Mouse (Mus musculus) lung, embryonic 16.5 days (tissue): ENCODE measurements around the gene Sumf1. TPM values are rescaled to one million over a fixed set of nuclear protein-coding genes. Genes with fewer than 3 reads are reported as not detected.

Experiments used
- ATAC-seq: fragments of 200-750 bp; cut with Nextera tagmentation; 2 replicates; pipeline ENCODE4 v1.8.0; 2017; ENCODE audit warnings: low read depth, mild to moderate bottlenecking, moderate library complexity
- H3K27ac ChIP-seq: fragments of 300-500 bp; sonication (generic); 2 replicates; pipeline ENCODE4 v1.5.1; 2014; ENCODE audit warnings: mild to moderate bottlenecking, control low read depth, low read length
- H3K27me3 ChIP-seq: fragments of 300-500 bp; sonication (generic); 2 replicates; pipeline ENCODE4 v1.6.1; 2014; ENCODE audit warnings: low read depth, low read length, mixed read lengths; ENCODE audit not compliant: control insufficient read depth, insufficient read depth
- H3K36me3 ChIP-seq: fragments of 300-500 bp; sonication (generic); 2 replicates; pipeline ENCODE4 v1.6.1; 2014; ENCODE audit warnings: low read length; ENCODE audit not compliant: control insufficient read depth, insufficient read depth
- H3K4me1 ChIP-seq: fragments of 300-500 bp; sonication (generic); replicated peaks from 2 replicates; pipeline ENCODE4 v1.6.1; 2014; ENCODE audit warnings: low read length, mixed read lengths; ENCODE audit not compliant: control insufficient read depth, insufficient read depth
- H3K4me2 ChIP-seq: fragments of 300-500 bp; sonication (generic); 2 replicates; pipeline ENCODE4 v1.6.1; 2014; ENCODE audit warnings: low read depth, low read length, control low read depth
- H3K4me3 ChIP-seq: fragments of 300-500 bp; sonication (generic); 2 replicates; pipeline ENCODE4 v1.5.1; 2014; ENCODE audit warnings: mild to moderate bottlenecking, low read length, control low read depth
- H3K9ac ChIP-seq: fragments of 300-500 bp; sonication (generic); 2 replicates; pipeline ENCODE4 v1.6.1; 2014; ENCODE audit warnings: low read length, control low read depth
- H3K9me3 ChIP-seq: fragments of 300-500 bp; sonication (generic); 2 replicates; pipeline ENCODE4 v1.6.1; 2016; ENCODE audit warnings: low read length; ENCODE audit not compliant: control insufficient read depth
- WGBS: fragments of 180-500 bp; shearing (Covaris S2); extraction: QIAGEN DNeasy Blood & Tissue Kit; methylation state at CpG from one replicate; pipeline ENCODE4 v1.1.7; 2014; 5-methylcytosine and 5-hydroxymethylcytosine counted together
- polyA plus RNA-seq: library from polyadenylated mRNA; unstranded; fragments of >200 nt; fragmentation: Nextera tagmentation; extraction: Ambion mirVana; gene quantifications from 2 replicates; pipeline ENCODE4 v1.2.1, GENCODE M21; 2015

The Sumf1 gene
- polyA plus RNA-seq, 1 experiment from 2014 or later: 26.7 TPM

GRCm38 (mm10) chr6:108064918-108065526, 120.4 kb downstream of the Sumf1 start, which contains the start of gene Setmar:
Gene Setmar (plus strand): TSS chr6:108065045.
- peak; percentile 98 for ATAC-seq
- WGBS: under 1% methylated on average over 22 of the region's 24 CpGs
- Histone ChIP-seq H3K27me3 (no peaks in the 10 kb centered on the region), H3K27ac (peak within 1 kb of the TSS; percentile 94), H3K9ac (peak within 1 kb of the TSS; percentile 82), H3K4me3 (peak within 1 kb of the TSS; percentile 70), H3K4me2 (peak within 1 kb of the TSS; percentile 85), H3K4me1 (no peaks in the 10 kb centered on the region), H3K9me3 (no peaks in the 10 kb centered on the region), H3K36me3 (no peaks in the 10 kb centered on the region)

DNA sequence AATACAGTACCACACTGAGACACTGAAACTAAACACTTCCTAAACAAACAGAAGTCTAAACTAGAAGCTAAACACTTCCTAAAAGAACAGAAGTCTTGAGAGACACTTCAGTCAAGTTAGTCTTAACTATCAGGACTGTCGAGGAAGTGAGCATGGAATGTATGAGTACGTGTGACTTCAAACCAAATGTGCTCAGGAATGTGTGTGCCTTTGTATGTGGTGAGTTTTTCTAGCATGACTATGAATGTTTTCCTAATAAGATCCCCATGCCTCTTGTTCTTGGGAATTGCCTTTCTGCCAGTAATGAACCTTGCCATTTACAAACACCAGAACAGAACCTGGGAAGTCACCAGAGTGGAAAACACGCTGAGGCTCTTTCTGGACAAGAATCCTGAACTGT, 124.3 kb downstream of the Sumf1 start:
- H3K9ac ChIP-seq: no peak overlapping the region
- no peak for ATAC-seq
- no peaks in the 10 kb centered on the region for H3K36me3 ChIP-seq
- H3K4me1 ChIP-seq: no peaks in the 10 kb centered on the region
- H3K27me3 ChIP-seq: no peaks in the 10 kb centered on the region
- H3K4me2 ChIP-seq: no peak overlapping the region
- no peak overlapping the region for H3K4me3 ChIP-seq
- H3K9me3 ChIP-seq: no peaks in the 10 kb centered on the region
- WGBS: 52% methylated on average over 3 of the region's 3 CpGs
- no peak overlapping the region for H3K27ac ChIP-seq

- H3K36me3 ChIP-seq: no peaks in the 10 kb centered on the region
- no peak overlapping the region for H3K9ac ChIP-seq
- no peaks in the 10 kb centered on the region for H3K27me3 ChIP-seq
- no peak overlapping the region for H3K4me3 ChIP-seq
- WGBS: 76% methylated on average over 5 of the region's 5 CpGs
- H3K9me3 ChIP-seq: no peaks in the 10 kb centered on the region
- H3K4me2 ChIP-seq: no peak overlapping the region
- no peak for ATAC-seq
- H3K27ac ChIP-seq: no peak overlapping the region
- no peaks in the 10 kb centered on the region for H3K4me1 ChIP-seq
Observed at GRCm38 (mm10) chr6:108058066-108058465, 127.3 kb downstream of the Sumf1 start.

DNA sequence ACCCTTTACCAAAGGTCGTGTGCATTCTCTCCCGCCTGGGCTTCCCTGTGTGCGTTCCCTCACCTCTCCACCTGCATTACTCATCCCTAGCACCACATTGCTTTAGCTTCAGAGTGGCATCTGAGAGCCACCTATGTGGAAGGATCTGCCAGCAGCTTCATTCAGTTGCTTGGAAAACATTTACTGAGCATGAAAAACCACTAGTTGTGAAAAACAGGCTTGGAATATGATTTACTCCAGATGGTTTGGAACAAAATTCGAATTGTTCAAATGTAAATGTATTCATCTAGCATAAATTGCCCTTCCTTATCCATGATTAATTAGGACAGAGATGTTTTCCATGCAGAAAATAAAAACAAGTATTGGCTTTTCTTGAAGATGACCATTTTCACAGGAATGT, 128.0 kb downstream of the Sumf1 start:
- Histone ChIP-seq H3K4me1 (no peaks in the 10 kb centered on the region), H3K4me3 (no peak overlapping the region), H3K9me3 (no peaks in the 10 kb centered on the region), H3K36me3 (no peaks in the 10 kb centered on the region), H3K27me3 (no peaks in the 10 kb centered on the region), H3K9ac (no peak overlapping the region), H3K27ac (no peak overlapping the region), H3K4me2 (no peak overlapping the region)
- ATAC-seq: no peak
- 56% methylated on average over 4 of the region's 4 CpGs for WGBS

Other genes with a start within 250 kb of the Sumf1 start
- 8.1 TPM in 2 replicates for gene Setmar, start 120.5 kb downstream of the Sumf1 start, polyA plus RNA-seq
- gene Itpr1, start 27.5 kb upstream of the Sumf1 start, polyA plus RNA-seq: 12.4 and 13.0 TPM in 2 replicates